Mouse (Mus musculus) activated CD4-positive, CD25-positive, alpha-beta regulatory T cell, adult 4 months (primary cell): ENCODE results near the gene Nobox. TPM values are rescaled to one million over a fixed set of nuclear protein-coding genes. Genes with fewer than 3 reads are reported as not detected.

ENCODE experiments used
- ATAC-seq: one replicate; pipeline ENCODE4 v1.8.0; 2017
- polyA plus RNA-seq, 2 experiments: library from polyadenylated mRNA; unstranded; fragments of 100-300 nt; shearing (Covaris generic); gene quantifications; one replicate each; pipeline ENCODE4 v1.2.1; 2017

Nobox gene
- polyA plus RNA-seq, 2 experiments from 2014 or later = not detected

DNA sequence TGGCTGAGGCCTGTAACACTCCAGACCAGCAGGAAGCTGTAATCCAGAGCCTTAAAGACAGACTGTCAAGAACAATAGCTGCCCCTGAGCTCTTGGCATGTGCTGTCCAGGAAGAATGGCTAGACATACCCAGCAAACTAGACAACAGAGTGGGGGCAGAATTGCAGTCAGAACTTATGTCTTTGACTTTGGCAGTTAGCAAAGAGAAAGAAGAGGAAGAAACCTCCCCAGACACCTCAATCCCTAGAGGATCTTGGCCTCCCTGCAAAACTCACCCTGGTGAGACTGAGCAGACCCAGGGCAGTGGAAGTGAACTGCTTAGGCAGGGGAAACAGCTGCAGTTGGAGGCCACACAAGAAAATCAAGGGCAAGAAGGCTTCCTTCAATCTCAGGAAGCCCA is 36.8 kb downstream of the Nobox start:
- no peak for ATAC-seq

GRCm38 (mm10) chr6:43266356-43266755 is 43.0 kb downstream of the Nobox start:
- no peak for ATAC-seq

DNA sequence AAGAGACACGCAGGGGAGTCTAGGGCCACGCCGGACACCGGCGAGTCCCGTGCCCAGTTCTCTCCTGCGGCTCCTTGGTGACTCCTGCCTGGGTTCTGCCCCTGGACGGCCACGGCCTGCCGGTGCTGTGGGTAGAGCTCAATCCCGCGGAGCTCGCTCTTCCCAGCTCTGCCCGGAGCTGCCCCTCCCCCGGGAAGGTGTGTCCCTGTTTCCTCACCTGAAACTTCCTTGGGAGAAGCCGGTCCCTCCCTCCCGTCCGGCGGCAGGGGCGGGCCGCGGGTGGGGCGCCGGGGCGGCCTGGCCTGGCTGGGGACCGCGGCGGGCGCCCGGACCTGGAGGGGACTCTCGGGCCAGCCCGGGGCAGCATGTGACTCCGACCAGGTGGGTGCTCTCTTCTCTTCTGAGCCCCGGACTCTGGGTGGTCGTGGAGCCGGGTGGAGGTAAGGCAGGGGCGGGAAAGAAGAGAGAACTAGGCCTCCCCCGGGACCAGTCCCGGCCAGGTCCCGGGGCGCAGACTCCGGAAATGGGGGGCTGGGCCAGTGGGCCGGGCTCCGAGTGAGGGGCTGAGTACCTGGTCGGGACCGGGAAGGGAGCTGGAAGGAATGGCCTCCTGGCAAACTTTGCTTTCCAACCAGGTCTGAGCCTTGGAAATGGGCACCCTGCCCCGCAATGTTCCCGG is 43.9 kb downstream of the Nobox start, which contains the start of gene Arhgef5:
Gene Arhgef5 (plus strand): TSS at position 220 of the 679 bp plus-strand sequence.
- ATAC-seq = peak; percentile 62

- peak; percentile 31 for ATAC-seq
These were observed 48.6 kb downstream of the Nobox start for GRCm38 (mm10) chr6:43260756-43261155.

GRCm38 (mm10) chr6:43254193-43254926 is 55.0 kb downstream of the Nobox start:
- ATAC-seq = peak; percentile 72

Other genes starting within 250 kb of the Nobox start
- gene Olfr441, start 203.2 kb downstream of the Nobox start, polyA plus RNA-seq = not detected
- not detected for gene Olfr237-ps1, start 163.0 kb downstream of the Nobox start, polyA plus RNA-seq
- gene Olfr437, start 146.3 kb downstream of the Nobox start, polyA plus RNA-seq = not detected
- not detected for gene Olfr13, start 137.4 kb downstream of the Nobox start, polyA plus RNA-seq
- gene Olfr435, start 112.4 kb downstream of the Nobox start, polyA plus RNA-seq = not detected
- gene Olfr434, start 96.5 kb downstream of the Nobox start, polyA plus RNA-seq = not detected
- not detected for gene Olfr47, start 78.0 kb downstream of the Nobox start, polyA plus RNA-seq
- 1 to 10 TPM; 2.2 to 2.9 TPM for gene Arhgef5, start 44.0 kb downstream of the Nobox start, polyA plus RNA-seq